Mouse (Mus musculus): ENCODE results near the gene Rell1. TPM values are rescaled to one million over a fixed set of nuclear protein-coding genes. Genes with fewer than 3 reads are reported as not detected.
"Not testable (repeated sequence)": the region's sequence is repeated elsewhere in the genome, so short reads cannot be mapped to it uniquely, and the experiment has no call there.

Rell1 gene
- total RNA-seq, 2 experiments from 2014 or later, result 10.6 to 11.7 TPM

- intact Hi-C loops (cut with DNase I), result no loop called here
- no peak for DNase-seq (ENCODE audit: low spot score in 2 of 2)
Measured at GRCm38 (mm10) chr5:63910171-63910960, 58.3 kb downstream of the Rell1 start.

DNA sequence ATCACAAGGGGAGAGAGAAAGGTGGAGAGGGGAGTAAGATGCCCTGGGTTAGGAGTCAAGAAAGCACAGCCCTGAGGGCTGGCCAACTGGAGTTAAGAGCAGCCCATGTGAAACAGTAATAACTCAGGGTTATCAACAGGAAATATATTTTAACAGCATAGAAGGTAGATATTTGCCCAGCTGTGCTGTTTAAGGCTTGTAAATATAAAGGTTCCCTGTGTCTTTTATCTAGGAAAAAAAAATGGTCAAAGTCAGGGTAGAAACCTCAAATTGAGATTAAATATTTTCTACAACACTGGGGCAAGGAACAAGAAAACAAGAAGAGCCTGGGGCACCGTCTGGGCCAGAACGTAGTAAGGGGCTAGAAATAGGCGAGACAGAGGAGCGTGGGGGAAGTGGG, 61.2 kb downstream of the Rell1 start:
- intact Hi-C loops (cut with DNase I), result loop anchor here (2.0 to 5.0 kb wide), 4 partner anchors 60 to 357 kb away; partner anchors contain the start of genes Pgm2 and Rell1
- DNase-seq (ENCODE audit: low spot score in 2 of 2), result no peak

- intact Hi-C loops (cut with DNase I), result loop anchor here (2.0 to 5.0 kb wide), 4 partner anchors 61 to 358 kb away; partner anchors contain the start of genes Pgm2 and Rell1
- peak; percentile 83 to 89 for DNase-seq (ENCODE audit: low spot score in 2 of 2)
Measured at GRCm38 (mm10) chr5:63906149-63907093, 62.3 kb downstream of the Rell1 start.

- intact Hi-C loops (cut with DNase I), result no loop called here
- DNase-seq (ENCODE audit: low spot score in 2 of 2), result no peak
Measured at GRCm38 (mm10) chr5:63903329-63903728, 65.4 kb downstream of the Rell1 start.

GRCm38 (mm10) chr5:63897820-63898110, 70.9 kb downstream of the Rell1 start:
- intact Hi-C loops (cut with DNase I), result no loop called here
- no peak for DNase-seq (ENCODE audit: low spot score in 2 of 2)

DNA sequence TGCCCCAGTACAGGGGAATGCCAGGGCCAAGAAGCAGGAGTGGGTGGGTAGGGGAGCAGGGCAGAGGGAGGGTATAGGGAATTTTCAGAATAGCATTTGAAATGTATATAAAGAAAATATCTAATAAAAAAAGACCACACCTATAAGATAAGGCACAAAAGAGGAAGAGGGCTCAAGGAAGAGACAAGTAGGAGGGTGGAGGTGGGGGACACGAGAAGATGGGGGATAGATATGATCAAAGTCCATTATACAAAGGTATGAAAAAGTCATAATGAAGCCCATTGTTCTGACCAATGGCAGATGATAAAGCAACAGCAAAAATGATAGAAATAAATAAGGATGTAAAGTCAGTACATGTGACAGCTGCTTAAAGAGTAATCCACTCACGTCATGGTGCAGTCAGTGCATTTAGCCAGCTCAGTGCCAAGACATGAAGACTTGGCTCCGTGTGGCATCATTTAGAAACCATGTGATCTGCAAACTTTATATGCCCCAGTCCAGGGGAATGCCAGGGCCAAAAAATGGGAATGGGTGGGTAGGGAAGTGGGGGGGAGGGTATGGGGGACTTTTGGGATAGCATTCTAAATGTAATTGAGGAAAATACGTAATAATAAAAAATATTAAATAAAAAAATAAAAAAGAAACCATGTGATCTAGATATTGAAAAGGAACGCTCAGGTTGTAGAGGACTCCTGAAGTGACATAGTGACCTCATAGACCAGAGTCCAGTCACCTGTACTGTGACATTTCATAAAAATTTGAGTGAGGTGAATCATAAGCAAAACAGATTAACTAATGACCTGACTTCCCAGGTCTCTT, 71.5 kb downstream of the Rell1 start:
- intact Hi-C loops (cut with DNase I); DNase-seq (ENCODE audit: low spot score in 2 of 2): not testable (repeated sequence)

DNA sequence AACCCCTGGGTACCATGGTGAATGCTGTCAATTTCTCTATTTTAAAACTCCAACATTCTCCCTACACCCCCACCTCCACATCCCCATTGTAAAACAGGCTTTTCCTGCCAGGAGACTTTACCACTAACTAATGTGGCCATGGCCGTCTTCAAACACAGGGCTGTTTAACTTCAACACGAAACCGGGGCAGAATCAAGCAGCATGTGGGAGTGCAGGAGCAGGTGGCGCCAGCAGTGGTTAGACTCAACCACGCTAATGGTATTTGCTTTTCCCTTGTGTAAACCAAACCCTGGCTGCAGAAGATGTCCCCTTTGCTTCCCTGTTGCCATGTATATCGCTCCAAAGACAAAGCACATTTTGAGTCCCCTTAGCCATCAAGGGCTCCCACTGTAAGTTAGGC, 76.8 kb downstream of the Rell1 start:
- no peak for DNase-seq (ENCODE audit: low spot score in 2 of 2)
- intact Hi-C loops (cut with DNase I), result no loop called here

- intact Hi-C loops (cut with DNase I), result no loop called here
- DNase-seq (ENCODE audit: low spot score in 2 of 2), result no peak
Measured at GRCm38 (mm10) chr5:63891241-63891640, 77.5 kb downstream of the Rell1 start.

DNA sequence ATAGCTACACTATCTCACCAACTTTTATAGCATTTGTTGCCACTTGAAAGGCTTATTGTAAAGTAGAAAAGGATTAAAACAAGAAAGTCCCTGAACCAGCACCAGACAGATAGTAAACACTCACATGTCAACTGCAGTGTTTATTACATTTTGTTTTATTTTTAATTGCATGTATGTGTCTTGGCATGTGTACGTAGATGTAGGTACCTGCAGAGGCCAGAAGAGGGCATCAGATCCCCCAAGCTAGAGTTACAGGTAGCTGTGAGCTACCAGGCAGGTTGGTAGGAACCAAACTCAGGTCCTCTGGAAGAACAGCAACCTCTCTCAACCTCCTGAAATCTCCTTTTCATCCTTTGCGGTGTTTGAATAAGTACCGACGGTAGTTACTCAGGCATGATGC, 81.6 kb downstream of the Rell1 start:
- no peak for DNase-seq (ENCODE audit: low spot score in 2 of 2)
- intact Hi-C loops (cut with DNase I), result loop anchor here (2.0 kb wide), 1 partner anchor 992 kb away; no protein-coding TSS in a partner anchor

DNA sequence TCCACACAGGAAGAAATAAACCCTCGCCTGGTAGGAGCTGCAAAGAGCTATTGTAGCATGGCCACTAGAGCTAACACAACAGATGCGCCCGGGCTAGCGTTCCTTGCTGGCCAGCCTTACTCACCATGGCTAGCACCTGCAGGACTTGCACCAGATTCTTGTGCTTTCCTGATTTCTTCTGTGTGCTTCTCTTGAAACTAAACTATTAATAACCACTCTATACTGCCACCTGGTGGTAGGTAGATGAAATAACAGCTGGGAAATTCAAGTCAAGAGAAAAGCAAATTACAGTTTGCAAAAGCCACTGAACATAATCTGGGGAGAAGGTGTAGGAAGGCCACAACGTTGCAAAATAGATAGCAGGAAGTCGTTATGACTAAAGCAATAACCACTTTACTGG, 82.0 kb downstream of the Rell1 start:
- peak in 1 of 2 experiments; percentile 47 for DNase-seq (ENCODE audit: low spot score in 2 of 2)
- intact Hi-C loops (cut with DNase I), result loop anchor here (1.0 to 2.0 kb wide), 2 partner anchors 74 to 992 kb away; partner anchors contain the start of gene 0610040J01Rik

DNA sequence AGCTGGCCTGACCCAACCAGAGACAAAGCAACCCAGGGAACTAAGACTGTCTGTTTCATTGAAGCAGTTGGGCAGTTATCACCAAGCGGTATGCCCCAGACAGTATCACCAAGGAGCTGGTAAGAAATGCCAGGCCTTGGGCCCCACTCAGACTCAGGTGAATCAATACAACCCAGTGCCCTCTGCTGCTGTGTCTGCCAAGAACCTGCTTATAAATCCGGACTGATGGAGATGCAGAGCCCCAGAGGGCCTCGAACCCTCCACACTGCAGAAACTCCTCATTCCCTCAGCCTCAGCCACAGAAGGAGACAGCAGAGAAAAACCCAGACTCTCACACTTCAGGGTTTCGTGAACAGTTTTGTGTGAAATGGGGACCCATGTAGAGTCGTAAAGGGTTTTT, 82.4 kb downstream of the Rell1 start:
- DNase-seq (ENCODE audit: low spot score in 2 of 2), result no peak
- intact Hi-C loops (cut with DNase I), result loop anchor here (1.0 to 2.0 kb wide), 2 partner anchors 74 to 991 kb away; partner anchors contain the start of gene 0610040J01Rik

DNA sequence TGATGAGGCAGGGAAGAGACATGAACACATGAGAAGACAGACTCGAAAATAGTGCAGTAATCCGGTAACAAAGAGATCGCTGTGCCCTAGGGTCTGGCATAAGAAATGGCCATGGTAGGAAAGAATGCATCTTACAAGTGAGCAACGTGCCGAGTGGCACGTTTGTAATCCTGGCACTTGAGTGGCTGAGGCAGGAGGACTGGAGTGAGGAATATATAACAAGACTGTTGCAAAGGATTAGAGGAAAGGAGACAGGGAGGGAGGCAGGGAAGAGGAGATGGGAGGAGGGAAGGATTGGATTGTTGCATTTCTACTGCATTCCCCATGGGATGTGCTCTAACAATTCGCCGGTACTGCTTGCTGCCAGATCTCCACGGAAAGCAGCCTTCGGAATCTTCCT, 89.7 kb downstream of the Rell1 start:
- DNase-seq (ENCODE audit: low spot score in 2 of 2), result no peak
- intact Hi-C loops (cut with DNase I), result no loop called here

DNA sequence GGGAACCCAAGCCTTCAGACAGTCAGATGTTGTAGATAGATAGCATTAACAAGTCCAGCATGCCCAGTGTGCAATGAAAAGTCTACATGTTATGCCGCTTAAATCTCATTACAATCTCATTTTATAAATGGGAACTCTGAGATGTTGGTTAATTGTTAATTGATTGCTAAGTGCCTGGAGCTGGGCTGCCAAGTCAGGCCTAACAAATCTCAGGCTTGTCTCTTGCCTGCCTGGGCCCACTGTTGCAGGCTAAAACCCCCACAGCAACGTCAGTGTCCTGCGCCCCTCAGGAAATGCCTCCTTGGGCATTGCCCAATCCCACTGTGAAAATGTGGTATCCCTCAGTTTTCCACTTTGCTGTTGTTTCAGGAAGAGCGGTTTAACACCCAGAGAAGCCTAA, 92.6 kb downstream of the Rell1 start:
- intact Hi-C loops (cut with DNase I), result no loop called here
- DNase-seq (ENCODE audit: low spot score in 2 of 2), result no peak

- no peak for DNase-seq (ENCODE audit: low spot score in 2 of 2)
Measured at GRCm38 (mm10) chr5:63874880-63875279, 93.8 kb downstream of the Rell1 start.

DNA sequence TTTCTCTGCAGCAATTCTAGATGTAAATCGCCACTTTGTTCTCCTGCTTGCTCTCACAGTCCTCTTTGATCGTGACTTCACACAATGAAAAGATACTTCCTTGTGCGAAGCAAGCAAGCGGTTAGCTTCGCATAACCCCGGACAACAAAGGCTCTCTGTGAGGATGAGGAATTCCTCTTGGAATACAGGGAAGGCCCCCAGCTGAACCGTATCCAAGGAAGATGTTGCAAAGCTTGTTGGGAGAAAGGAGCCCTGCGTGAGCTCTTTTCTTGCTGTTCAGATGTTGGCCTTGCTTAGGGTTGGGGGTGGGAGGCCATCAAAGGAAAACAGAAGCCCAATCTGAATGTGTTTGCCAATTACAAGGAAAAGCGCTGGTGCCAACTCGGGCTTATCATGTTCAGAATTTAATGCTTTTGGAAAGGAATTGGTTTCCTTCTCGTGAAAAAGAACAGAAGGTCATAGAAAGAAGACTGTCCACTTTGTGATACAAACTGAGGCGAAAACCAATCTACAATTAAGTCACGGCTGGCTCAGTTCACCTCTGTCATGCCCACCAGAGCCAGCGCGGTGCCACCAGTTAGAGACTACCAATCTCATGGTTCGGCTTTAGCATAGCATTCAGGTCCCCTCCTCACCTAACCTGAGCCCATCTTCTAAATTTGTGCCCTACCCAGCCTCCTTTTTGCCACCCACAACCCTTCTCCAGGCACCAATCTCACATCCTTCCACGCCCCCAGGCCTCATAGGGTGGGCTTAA, 96.3 kb downstream of the Rell1 start:
- peak; percentile 12 to 54 for DNase-seq (ENCODE audit: low spot score in 2 of 2)
- intact Hi-C loops (cut with DNase I), result no loop called here

More at GRCm38 (mm10) chr5:63874880-63875279, 93.8 kb downstream of the Rell1 start:
- intact Hi-C loops (cut with DNase I), result no loop called here

DNA sequence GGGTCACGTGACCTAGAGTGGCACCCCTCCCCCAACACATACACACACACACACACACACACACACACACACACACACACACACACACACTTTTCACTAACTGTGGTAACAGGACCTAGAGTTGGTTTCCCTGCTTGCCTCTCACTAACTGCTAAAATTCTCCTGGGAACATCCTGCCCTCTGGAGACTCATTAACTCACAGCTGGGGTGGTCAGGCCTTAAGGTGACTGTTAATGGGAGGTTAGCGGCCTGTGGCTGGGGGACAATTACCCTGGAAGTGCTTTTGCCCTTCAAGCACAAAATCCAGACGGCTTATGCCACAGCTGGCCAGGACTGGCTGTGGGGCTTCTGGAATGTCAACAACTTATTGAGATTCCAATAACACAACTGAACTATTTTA, 101.3 kb downstream of the Rell1 start:
- intact Hi-C loops (cut with DNase I), result no loop called here
- DNase-seq (ENCODE audit: low spot score in 2 of 2), result no peak

GRCm38 (mm10) chr5:63858901-63859300, 109.8 kb downstream of the Rell1 start:
- intact Hi-C loops (cut with DNase I), result no loop called here
- peak in 1 of 2 experiments; percentile 9 for DNase-seq (ENCODE audit: low spot score in 2 of 2)

Measured in left cerebral cortex, postnatal 25 days (tissue).